Mouse (Mus musculus): Measurements from ENCODE around the gene Frmd4a.

- TF ChIP-seq POLR2A (IDR thresholded peaks at IDR 0.05; ENCODE audit: insufficient read depth, low read depth, low read length), result no peak
- TF ChIP-seq CTCF (IDR thresholded peaks at IDR 0.05), result no peak
- no peak for TF ChIP-seq EP300 (IDR thresholded peaks at IDR 0.05; ENCODE audit: insufficient read depth, low read depth, low read length)
Measured at GRCm38 (mm10) chr2:4131216-4131615, 113.7 kb downstream of the Frmd4a start.
